In the genomic region with DNA sequence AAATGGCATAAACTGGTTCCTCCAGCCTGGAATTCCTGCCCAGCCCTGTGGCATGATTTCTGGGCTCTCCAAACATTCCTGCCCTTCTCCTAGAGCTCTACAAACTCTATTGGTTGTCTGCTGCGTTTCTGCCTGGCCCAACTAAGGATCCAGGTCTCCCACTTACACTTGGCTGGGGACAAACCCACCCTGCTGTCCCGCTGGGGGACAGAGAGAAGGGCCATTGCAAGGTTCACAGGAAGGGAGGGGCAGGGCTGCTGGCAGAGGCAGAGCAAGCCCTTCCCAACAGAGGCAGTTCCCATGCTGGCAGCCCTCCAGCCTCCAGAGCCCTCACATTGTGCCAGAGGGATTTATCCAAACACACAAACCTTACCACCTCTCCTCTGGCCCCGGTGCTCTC, we compare ENCODE assay signal across 9 mouse cellular contexts. TPM values are rescaled to one million over a fixed set of nuclear protein-coding genes. Genes with fewer than 3 reads are reported as not detected.
DNase-seq lines count a peak whose midpoint lies in the region; ATAC-seq and TF ChIP-seq lines count a peak whose summit lies in the region.
"Had no signal": no experiment of that assay in that cellular context is flagged by ENCODE, and none has a peak within 500 bp of the region (broad histone marks: within the 10 kb centered on the region; RNA-seq: fewer than 3 reads in every experiment).

No protein-coding gene starts in this region.

- no peak overlapping the region for H3K4me2 ChIP-seq in hindbrain, postnatal 0 days (ENCODE audit: low read depth, low read length)
- H3K4me2 ChIP-seq in hindbrain, embryonic 11.5 days (replicated peaks; ENCODE audit: low read depth, low read length), result no peak overlapping the region
- H3K4me2 ChIP-seq in intestine, embryonic 16.5 days (ENCODE audit: low read depth, low read length), result no peak overlapping the region

- peaks cover 29% of the 10 kb centered on the region for H3K4me1 ChIP-seq in hindbrain, postnatal 0 days (ENCODE audit: insufficient read depth, low read length)
- H3K4me1 ChIP-seq in hindbrain, embryonic 11.5 days (replicated peaks; ENCODE audit: control insufficient read depth, insufficient read depth, low read length), result peaks cover 5% of the 10 kb centered on the region; the same call in 1 of the 2 replicates
- H3K4me1 ChIP-seq in intestine, embryonic 16.5 days (ENCODE audit: control insufficient read depth, insufficient read depth, low read length), result peaks cover 32% of the 10 kb centered on the region

- ATAC-seq in hindbrain, postnatal 0 days, result no peak
- no peak for ATAC-seq in hindbrain, embryonic 11.5 days (ENCODE audit: low FRiP score)
- peak; percentile 35 for ATAC-seq in intestine, embryonic 16.5 days
- no peak for ATAC-seq in CD4-positive, CD25-positive, alpha-beta regulatory T cell, adult 4 months

- DNase-seq in hindbrain, postnatal 0 days (ENCODE audit: low spot score), result peak; percentile 65
- no peak for DNase-seq in hindbrain, embryonic 11.5 days (ENCODE audit: low spot score)
- DNase-seq in Muller cell, postnatal 12 days (ENCODE audit: inconsistent ontology term), result peak; percentile 44
- DNase-seq in cerebellum, postnatal 10 days, result peak; percentile 82 to 86
- peak; percentile 40 for DNase-seq in skeletal muscle tissue, adult 2 months (ENCODE audit: low read depth, low spot score)
- DNase-seq in layer of hippocampus, adult 9-11 months, result no peak

- H3K36me3 ChIP-seq in hindbrain, postnatal 0 days (ENCODE audit: insufficient read depth, low read length), result no peaks in the 10 kb centered on the region
- H3K36me3 ChIP-seq in hindbrain, embryonic 11.5 days (ENCODE audit: control insufficient read depth, insufficient read depth, low read length), result no peaks in the 10 kb centered on the region
- no peaks in the 10 kb centered on the region for H3K36me3 ChIP-seq in intestine, embryonic 16.5 days (ENCODE audit: control insufficient read depth, insufficient read depth, low read length)

- H3K27me3 ChIP-seq in hindbrain, postnatal 0 days (ENCODE audit: insufficient read depth, low read length), result no peaks in the 10 kb centered on the region
- H3K27me3 ChIP-seq in hindbrain, embryonic 11.5 days (ENCODE audit: control insufficient read depth, insufficient read depth, low read length), result peaks cover 31% of the 10 kb centered on the region
- peaks cover 22% of the 10 kb centered on the region for H3K27me3 ChIP-seq in intestine, embryonic 16.5 days (replicated peaks; ENCODE audit: control insufficient read depth, insufficient read depth, low read length)

- no peaks in the 10 kb centered on the region for H3K9me3 ChIP-seq in hindbrain, postnatal 0 days (ENCODE audit: low read length)
- H3K9me3 ChIP-seq in hindbrain, embryonic 11.5 days (ENCODE audit: control insufficient read depth, low read length), result no peaks in the 10 kb centered on the region
- no peaks in the 10 kb centered on the region for H3K9me3 ChIP-seq in intestine, embryonic 16.5 days (ENCODE audit: control insufficient read depth, low read length)
- H3K9me3 ChIP-seq: megakaryocyte, embryonic 14.5 days had no signal

- WGBS in hindbrain, postnatal 0 days, result 17% methylated on average over 3 of the region's 3 CpGs
- 22% methylated on average over 3 of the region's 3 CpGs for WGBS in hindbrain, embryonic 11.5 days
- 18% methylated on average over 3 of the region's 3 CpGs for WGBS in intestine, embryonic 16.5 days

- H3K4me3 ChIP-seq in hindbrain, postnatal 0 days (ENCODE audit: low read length), result no peak overlapping the region
- no peak overlapping the region for H3K4me3 ChIP-seq in hindbrain, embryonic 11.5 days (ENCODE audit: low read depth, low read length)
- H3K4me3 ChIP-seq in intestine, embryonic 16.5 days (ENCODE audit: low read length), result no peak overlapping the region
- H3K4me3 ChIP-seq: megakaryocyte, embryonic 14.5 days had no signal

- no peak overlapping the region for H3K9ac ChIP-seq in hindbrain, postnatal 0 days (replicated peaks; ENCODE audit: low read length)
- H3K9ac ChIP-seq in hindbrain, embryonic 11.5 days (ENCODE audit: low read depth, low read length), result no peak overlapping the region
- no peak overlapping the region for H3K9ac ChIP-seq in intestine, embryonic 16.5 days (ENCODE audit: low read depth, low read length)

- H3K27ac ChIP-seq in hindbrain, postnatal 0 days, result peak overlapping the region; percentile 7; the same call in 1 of the 2 replicates
- H3K27ac ChIP-seq in hindbrain, embryonic 11.5 days (ENCODE audit: low read depth, low read length), result no peak overlapping the region
- H3K27ac ChIP-seq in intestine, embryonic 16.5 days (ENCODE audit: low read length), result peak overlapping the region; percentile 13

- TF ChIP-seq CTCF in hindbrain, postnatal 0 days (IDR thresholded peaks at IDR 0.05; ENCODE audit: low read depth), result no peak

RNA-seq across cellular contexts. Expression of a gene that starts 3.3 kb away (rescaled TPM):
- total RNA-seq in hindbrain, postnatal 0 days (2014; rRNA removed), result 25.1 and 26.3 TPM in 2 replicates
- polyA plus RNA-seq in hindbrain, postnatal 0 days (2015; fragmentation: Nextera tagmentation; extraction: Ambion mirVana), result 5.8 and 6.1 TPM in 2 replicates
- polyA plus RNA-seq in hindbrain, embryonic 11.5 days (2014; fragmentation: Nextera tagmentation; extraction: Ambion mirVana), result 0.45 and 0.48 TPM in 2 replicates
- 0.35 and 0.37 TPM in 2 replicates for polyA plus RNA-seq in intestine, embryonic 16.5 days (2015; fragmentation: Nextera tagmentation; extraction: Ambion mirVana)
- polyA plus RNA-seq in CD4-positive, CD25-positive, alpha-beta regulatory T cell, adult 4 months (2017; shearing (Covaris generic)), result under 1 TPM in 1 of 2 experiments, not detected in 1; 0.11 TPM

Comparison
In these comparisons a context has a peak if more than half of its experiments do, and no peak if none do; other contexts are left out.
1. DNase-seq: peak in hindbrain, postnatal 0 days (single experiment), Muller cell, postnatal 12 days (single experiment), cerebellum, postnatal 10 days (2 of 2) and skeletal muscle tissue, adult 2 months (single experiment); none in hindbrain, embryonic 11.5 days (single experiment) and layer of hippocampus, adult 9-11 months (single experiment).